1 mouse cellular context compared by ENCODE assay signal in genomic region chr19:6331178-6331577, GRCm38 (mm10).
TF ChIP-seq lines count a peak whose summit lies in the region.

No protein-coding gene starts in this region.

TF ChIP-seq in myocyte, 11 proteins besides CTCF, POLR2A, EP300 and RAD21 (continued from another document):
- TF ChIP-seq TCF12 (IDR thresholded peaks at IDR 0.05; ENCODE audit: insufficient read depth, poor library complexity, severe bottlenecking) (peak; percentile 82), TCF3 (IDR thresholded peaks at IDR 0.05; ENCODE audit: insufficient read length, low read depth) (peak; percentile 67)
